Mouse (Mus musculus) skeletal muscle tissue, postnatal 0 days (tissue): ENCODE results near the gene Tti1. TPM values are rescaled to one million over a fixed set of nuclear protein-coding genes. Genes with fewer than 3 reads are reported as not detected.

ENCODE experiments used
- polyA plus RNA-seq: library from polyadenylated mRNA; unstranded; fragments of >200 nt; fragmentation: Nextera tagmentation; extraction: Ambion mirVana; gene quantifications from 2 replicates; pipeline ENCODE4 v1.2.1, GENCODE M21; 2015

Tti1 gene
- polyA plus RNA-seq = 10.7 and 12.2 TPM in 2 replicates

GRCm38 (mm10) chr2:158028354-158028863 lies at the start of gene Tti1, which contains the start of gene Rprd1b:
TSS of gene Tti1 (minus strand) at chr2:158028433.
TSS of gene Rprd1b (plus strand) at chr2:158028497.

Other genes starting within 250 kb of the Tti1 start
- gene Vstm2l, start 113.8 kb downstream of the Tti1 start, polyA plus RNA-seq = not detected in 2 replicates
- gene Rprd1b, start 64 bp upstream of the Tti1 start, polyA plus RNA-seq = 35.1 and 36.7 TPM in 2 replicates
- gene Tgm2, start 118.0 kb upstream of the Tti1 start, polyA plus RNA-seq = 75.5 and 78.5 TPM in 2 replicates
- 1.1 and 1.4 TPM in 2 replicates for gene D630003M21Rik, start 200.8 kb upstream of the Tti1 start, polyA plus RNA-seq
- not detected in 2 replicates for gene Bpi, start 229.7 kb upstream of the Tti1 start, polyA plus RNA-seq